Mouse (Mus musculus) heart, adult 2 months (tissue): ENCODE results near the gene Samd4b.

Experiments used
- CTCF ChIP-seq: fragments of 200-600 bp; IDR thresholded peaks from 2 replicates; pipeline ENCODE4 v1.8.1; 2022; ENCODE audit warnings: antibody characterized with exemption, mild to moderate bottlenecking, moderate library complexity
- EP300 ChIP-seq: fragments of 200-500 bp; IDR thresholded peaks from 2 replicates; pipeline ENCODE4 v1.6.1; 2011; ENCODE audit warnings: low read depth, low read length, control low read depth; ENCODE audit not compliant: insufficient read depth

DNA sequence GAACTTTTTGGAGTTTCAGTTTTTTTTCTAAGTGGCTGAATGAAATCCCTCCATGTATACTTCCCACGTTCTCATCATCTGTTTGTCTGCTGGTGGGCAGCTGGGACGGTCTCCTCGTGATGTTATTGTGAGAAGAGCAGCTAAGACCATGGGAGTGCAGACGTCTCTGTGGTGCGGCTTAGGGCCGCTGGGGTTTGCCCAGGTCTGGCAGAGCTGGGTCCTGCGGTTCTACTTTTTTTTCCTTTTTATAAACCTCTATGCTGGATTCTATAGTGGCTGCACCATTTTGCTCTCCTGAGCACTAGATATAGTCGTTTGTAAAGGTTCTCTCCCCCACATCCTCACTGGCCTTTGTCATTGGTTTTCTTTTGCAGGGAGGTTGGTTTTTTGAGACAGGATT is 86.5 kb downstream of the Samd4b start:
- no peak for TF ChIP-seq CTCF
- TF ChIP-seq EP300: no peak
